Mouse (Mus musculus) neutrophil, adult 5-6 weeks (primary cell): ENCODE measurements around the gene Gapdh. TPM values are rescaled to one million over a fixed set of nuclear protein-coding genes. Genes with fewer than 3 reads are reported as not detected.
A peak's percentile ranks its signal among the peaks of the same experiment; 100 is the strongest.

Experiments
- ATAC-seq: fragments of 151-379, 151-347 bp; 2 replicates; pipeline ENCODE4 v1.8.0; 2017; ENCODE audit warnings: mild to moderate bottlenecking, moderate TSS enrichment; ENCODE audit not compliant: insufficient number of reproducible peaks, poor library complexity, low FRiP score, severe bottlenecking; ENCODE audit errors: extremely low read depth
- total RNA-seq: library from RNA; stranded (forward); fragments of 200-1000 nt; gene quantifications from 2 replicates; pipeline ENCODE4 v1.2.3, GENCODE M21; 2017

Gapdh gene
- total RNA-seq, 1 experiment from 2014 or later = 562 TPM

- no peak for ATAC-seq
Observed at GRCm38 (mm10) chr6:125153682-125154081, 12.6 kb downstream of the Gapdh start.

DNA sequence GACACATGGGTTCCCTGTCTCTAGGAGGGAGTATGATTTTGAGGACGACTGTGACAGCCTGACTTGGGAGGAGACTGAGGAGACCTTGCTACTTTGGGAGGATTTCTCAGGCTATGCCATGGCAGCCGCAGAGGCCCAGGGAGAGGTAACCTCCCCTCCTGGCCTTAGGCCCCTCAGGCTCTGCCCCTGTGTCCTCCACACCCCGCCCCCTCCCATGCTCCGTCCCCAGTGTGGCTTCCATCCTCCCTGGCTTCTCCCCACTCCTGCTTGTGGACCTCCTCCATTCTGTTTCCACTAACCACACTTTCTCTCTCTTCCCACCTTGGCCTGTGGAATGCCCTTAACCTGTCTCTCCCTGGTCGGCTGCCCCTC lies 13.3 kb downstream of the Gapdh start:
- ATAC-seq = no peak

- ATAC-seq = no peak
Observed at GRCm38 (mm10) chr6:125152212-125153017, 13.9 kb downstream of the Gapdh start.

- ATAC-seq = no peak
Observed at GRCm38 (mm10) chr6:125149569-125149950, 16.7 kb downstream of the Gapdh start.

DNA sequence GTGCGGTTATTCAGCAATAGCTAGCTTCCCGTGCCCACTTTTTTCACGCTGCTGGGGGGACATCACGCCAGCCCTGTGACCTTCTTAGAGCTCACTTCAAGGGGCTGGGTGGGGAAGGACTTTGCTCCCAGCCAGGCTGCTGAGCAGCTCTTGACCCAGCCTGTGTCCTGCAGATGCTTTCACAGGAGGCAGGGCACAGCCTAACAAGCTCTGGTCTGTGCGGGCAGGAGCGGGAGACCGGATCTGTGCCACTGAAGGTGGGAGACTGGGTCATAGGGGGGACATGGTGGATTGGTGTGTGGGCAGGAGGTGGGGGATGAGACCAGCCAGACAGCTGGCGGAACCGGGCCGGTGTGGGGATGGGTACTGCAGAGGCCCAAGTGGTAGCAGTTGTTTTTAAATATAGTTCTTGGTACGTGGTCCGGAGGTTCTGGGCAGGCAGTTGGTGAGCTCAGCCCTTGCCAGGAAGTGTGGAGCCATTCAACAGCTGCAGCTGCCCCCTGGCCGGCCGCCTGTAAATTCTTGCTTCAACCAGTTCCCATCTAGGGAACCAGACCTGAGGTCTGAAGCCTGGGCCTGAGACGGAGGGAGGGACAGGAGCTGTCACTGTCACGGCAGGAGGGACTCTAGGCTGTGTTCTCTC lies 17.2 kb downstream of the Gapdh start:
- no peak for ATAC-seq

GRCm38 (mm10) chr6:125148251-125148925 lies 17.9 kb downstream of the Gapdh start:
- no peak for ATAC-seq

- ATAC-seq = no peak
Observed at GRCm38 (mm10) chr6:125147329-125147728, 18.9 kb downstream of the Gapdh start.

DNA sequence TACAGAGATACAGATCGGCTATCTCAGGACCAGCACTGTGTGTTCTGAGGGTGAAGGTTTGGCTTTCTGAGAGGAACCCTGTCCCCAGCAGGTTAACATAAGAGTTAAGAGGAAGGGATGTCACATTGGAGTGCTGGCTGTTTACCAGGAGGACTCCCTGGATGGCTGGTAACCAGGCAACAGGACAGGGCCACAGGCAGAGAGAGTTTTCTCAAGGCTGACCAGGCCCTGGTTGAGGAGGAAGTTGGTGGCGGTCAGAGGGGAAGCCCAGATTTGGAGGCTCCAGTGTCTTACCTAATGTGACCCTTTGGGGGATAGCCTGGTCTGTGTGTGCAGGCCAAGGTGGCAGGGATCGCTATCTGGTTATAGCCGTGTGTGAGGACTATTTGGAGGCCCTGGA lies 19.5 kb downstream of the Gapdh start:
- ATAC-seq = peak; percentile 44

GRCm38 (mm10) chr6:125146148-125146547 lies 20.1 kb downstream of the Gapdh start:
- ATAC-seq = no peak

DNA sequence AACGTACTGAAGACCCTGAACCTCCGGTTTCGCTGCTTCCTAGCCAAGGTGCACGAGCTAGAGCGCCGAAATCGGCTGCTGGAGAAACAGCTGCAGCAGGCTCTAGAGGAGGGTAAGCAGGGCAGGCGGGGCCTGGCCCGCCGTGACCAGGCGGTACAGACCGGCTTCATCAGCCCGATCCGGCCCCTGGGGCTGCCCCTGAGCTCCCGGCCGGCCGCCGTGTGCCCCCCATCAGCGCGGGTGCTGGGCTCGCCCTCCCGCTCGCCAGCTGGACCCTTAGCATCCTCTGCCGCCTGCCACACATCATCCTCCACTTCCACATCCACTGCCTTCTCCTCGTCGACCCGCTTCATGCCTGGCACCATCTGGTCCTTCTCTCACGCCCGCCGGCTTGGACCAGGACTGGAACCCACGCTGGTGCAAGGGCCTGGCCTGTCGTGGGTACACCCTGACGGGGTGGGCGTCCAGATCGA lies 20.8 kb downstream of the Gapdh start:
- no peak for ATAC-seq

DNA sequence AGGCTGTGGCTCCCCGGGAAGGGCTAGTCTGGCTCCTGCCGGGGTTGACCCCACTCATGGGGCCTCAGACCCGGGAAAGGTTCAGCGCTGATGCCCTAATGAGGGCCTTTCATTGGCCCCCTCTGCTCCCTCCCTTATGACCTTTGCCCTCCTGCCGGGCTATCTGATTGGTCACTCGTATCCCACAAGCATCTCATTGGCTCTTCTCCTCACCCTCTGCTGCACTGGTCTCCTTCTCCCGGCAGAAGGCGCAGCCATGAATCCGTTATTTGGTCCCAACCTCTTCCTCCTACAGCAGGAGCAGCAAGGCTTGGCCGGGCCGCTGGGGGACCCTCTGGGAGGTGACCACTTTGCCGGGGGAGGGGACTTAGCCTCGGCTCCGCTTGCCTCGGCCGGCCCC lies 21.3 kb downstream of the Gapdh start, which contains the start of gene Iffo1:
Iffo1 (plus strand) TSS at position 241 of the 400 bp plus-strand sequence.
- ATAC-seq = peak; percentile 86

- ATAC-seq = no peak
Observed at GRCm38 (mm10) chr6:125143904-125144303, 22.4 kb downstream of the Gapdh start.

DNA sequence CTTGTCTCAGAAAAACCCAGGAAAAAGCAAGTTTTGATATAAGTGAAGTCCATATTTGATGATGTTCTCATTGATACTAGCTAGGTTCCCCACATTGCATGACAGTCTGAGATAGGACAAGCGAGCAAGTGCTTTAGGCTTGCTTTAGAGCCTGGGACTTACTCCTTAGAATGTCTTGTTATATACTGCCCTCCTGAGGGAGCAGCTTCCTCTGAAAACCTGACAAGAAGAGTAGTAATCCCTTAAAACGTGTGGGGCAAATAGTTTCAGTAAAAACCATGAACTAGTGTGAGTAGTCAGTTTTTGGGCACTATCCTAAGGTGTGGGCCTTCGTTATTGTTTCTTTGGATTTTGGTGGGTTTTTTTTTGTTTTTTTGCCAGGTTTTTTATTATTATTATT lies 23.1 kb downstream of the Gapdh start:
- ATAC-seq = no peak

DNA sequence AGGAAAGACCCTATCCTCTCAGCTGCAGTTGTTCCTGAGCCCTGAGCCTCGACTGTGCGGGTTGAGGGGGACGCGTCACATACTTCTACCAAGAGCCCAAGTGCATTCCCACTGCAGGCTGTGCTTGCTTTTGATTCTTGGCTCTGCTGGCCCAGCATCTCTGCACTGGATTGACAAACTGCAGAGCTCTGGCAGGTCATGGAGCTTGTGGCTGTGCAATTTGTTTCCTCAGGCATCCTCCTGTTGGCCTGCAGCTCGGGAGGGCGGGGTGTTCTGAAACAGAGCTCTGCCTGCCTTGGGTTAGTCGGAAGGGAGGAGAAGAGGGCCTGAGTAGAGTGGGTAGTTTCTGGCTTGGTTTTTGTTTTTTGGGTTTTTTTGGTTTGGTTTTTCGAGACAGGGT lies 23.8 kb downstream of the Gapdh start:
- no peak for ATAC-seq

- no peak for ATAC-seq
Observed at GRCm38 (mm10) chr6:125139747-125140146, 26.5 kb downstream of the Gapdh start.

DNA sequence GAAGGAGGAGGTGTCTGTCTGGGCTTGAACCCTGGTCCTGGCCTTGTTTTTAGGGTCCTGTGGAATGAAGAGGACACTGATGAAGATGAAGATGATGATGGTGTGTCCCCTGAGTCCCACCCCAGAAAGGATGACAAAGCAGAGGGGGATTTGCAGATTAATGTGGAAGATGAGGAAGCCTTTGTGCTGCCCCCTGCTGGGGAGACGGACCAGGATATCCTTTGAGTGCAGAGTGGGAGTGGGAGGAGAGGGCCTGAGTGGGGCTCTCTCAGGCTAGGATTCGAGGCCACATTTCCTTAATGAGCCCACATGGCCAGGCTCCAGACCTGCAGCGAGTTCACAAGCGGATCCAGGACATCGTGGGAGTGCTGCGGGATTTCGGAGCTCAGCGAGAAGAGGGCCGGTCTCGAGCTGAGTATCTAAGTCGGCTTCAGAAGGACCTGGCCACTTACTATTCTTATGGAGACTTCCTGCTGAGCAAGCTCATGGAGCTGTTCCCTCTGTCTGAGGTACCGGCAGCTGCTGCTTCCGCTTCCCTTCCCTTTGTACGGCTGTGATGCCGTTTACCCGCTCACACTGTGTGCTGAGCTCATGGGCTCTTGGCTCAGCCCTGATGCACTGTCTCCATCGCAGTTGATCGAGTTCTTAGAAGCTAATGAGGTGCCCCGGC lies 29.1 kb downstream of the Gapdh start:
- ATAC-seq = 0 out of 2 replicates have a peak, but pooled peaks have one; percentile 16

GRCm38 (mm10) chr6:125132470-125132869 lies 33.8 kb downstream of the Gapdh start:
- no peak for ATAC-seq

- peak; percentile 92 for ATAC-seq
Observed at GRCm38 (mm10) chr6:125131302-125132156, 34.7 kb downstream of the Gapdh start, which contains the start of gene Nop2. Nop2 (plus strand) TSS chr6:125131909.
